Mouse (Mus musculus): ENCODE measurements at regions not wholly inside any gene's neighbourhood (a gene's known extent, or its start where the extent isn't known, plus 50 kb on each side); places are given as distances from the start of the nearest gene placed in this dataset.

GRCm38 (mm10) chr1:26909926-26910665, 222.8 kb upstream of the 4931408C20Rik start:
- no peak for DNase-seq (ENCODE audit: low spot score)
- no peak for ATAC-seq
- Histone ChIP-seq H3K9me3 (replicated peaks; ENCODE audit: control insufficient read depth, low read length) (no peaks in the 10 kb centered on the region), H3K4me2 (ENCODE audit: low read length) (no peak overlapping the region), H3K9ac (ENCODE audit: low read length) (no peak overlapping the region), H3K27me3 (replicated peaks; ENCODE audit: control insufficient read depth, insufficient read depth, low read length) (no peaks in the 10 kb centered on the region), H3K4me3 (ENCODE audit: low read depth, low read length) (no peak overlapping the region), H3K4me1 (ENCODE audit: control insufficient read depth, insufficient read depth, low read length) (no peaks in the 10 kb centered on the region), H3K27ac (ENCODE audit: low read depth, low read length) (no peak overlapping the region), H3K36me3 (ENCODE audit: control insufficient read depth, insufficient read depth, low read length) (no peaks in the 10 kb centered on the region)
- 77% methylated on average over 3 of the region's 3 CpGs for WGBS

GRCm38 (mm10) chr1:26902306-26902705, 215.0 kb upstream of the 4931408C20Rik start:
- H3K27me3 ChIP-seq (replicated peaks; ENCODE audit: control insufficient read depth, insufficient read depth, low read length) = no peaks in the 10 kb centered on the region
- WGBS = 96% methylated on average over 1 of the region's 1 CpGs
- H3K4me2 ChIP-seq (ENCODE audit: low read length) = no peak overlapping the region
- H3K9me3 ChIP-seq (replicated peaks; ENCODE audit: control insufficient read depth, low read length) = no peaks in the 10 kb centered on the region
- DNase-seq (ENCODE audit: low spot score) (no peak), ATAC-seq (no peak)
- no peak overlapping the region for H3K9ac ChIP-seq (ENCODE audit: low read length)
- H3K27ac ChIP-seq (ENCODE audit: low read depth, low read length) = no peak overlapping the region
- H3K4me3 ChIP-seq (ENCODE audit: low read depth, low read length) = no peak overlapping the region
- H3K36me3 ChIP-seq (ENCODE audit: control insufficient read depth, insufficient read depth, low read length) = no peaks in the 10 kb centered on the region
- no peaks in the 10 kb centered on the region for H3K4me1 ChIP-seq (ENCODE audit: control insufficient read depth, insufficient read depth, low read length)

GRCm38 (mm10) chr1:26857433-26857832, 170.2 kb upstream of the 4931408C20Rik start:
- no peak overlapping the region for H3K4me3 ChIP-seq (ENCODE audit: low read depth, low read length)
- no peaks in the 10 kb centered on the region for H3K27me3 ChIP-seq (replicated peaks; ENCODE audit: control insufficient read depth, insufficient read depth, low read length)
- no peaks in the 10 kb centered on the region for H3K36me3 ChIP-seq (ENCODE audit: control insufficient read depth, insufficient read depth, low read length)
- no peak overlapping the region for H3K9ac ChIP-seq (ENCODE audit: low read length)
- ATAC-seq (no peak), DNase-seq (ENCODE audit: low spot score) (peak; percentile 30)
- no peak overlapping the region for H3K4me2 ChIP-seq (ENCODE audit: low read length)
- no peaks in the 10 kb centered on the region for H3K4me1 ChIP-seq (ENCODE audit: control insufficient read depth, insufficient read depth, low read length)
- WGBS = 77% methylated on average over 2 of the region's 2 CpGs
- no peaks in the 10 kb centered on the region for H3K9me3 ChIP-seq (replicated peaks; ENCODE audit: control insufficient read depth, low read length)
- no peak overlapping the region for H3K27ac ChIP-seq (ENCODE audit: low read depth, low read length)

- no peaks in the 10 kb centered on the region for H3K9me3 ChIP-seq (replicated peaks; ENCODE audit: control insufficient read depth, low read length)
- no peak overlapping the region for H3K4me2 ChIP-seq (ENCODE audit: low read length)
- ATAC-seq (no peak), DNase-seq (ENCODE audit: low spot score) (no peak)
- no peak overlapping the region for H3K4me3 ChIP-seq (ENCODE audit: low read depth, low read length)
- no peak overlapping the region for H3K27ac ChIP-seq (ENCODE audit: low read depth, low read length)
- no peaks in the 10 kb centered on the region for H3K36me3 ChIP-seq (ENCODE audit: control insufficient read depth, insufficient read depth, low read length)
- 65% methylated on average over 2 of the region's 2 CpGs for WGBS
- no peaks in the 10 kb centered on the region for H3K4me1 ChIP-seq (ENCODE audit: control insufficient read depth, insufficient read depth, low read length)
- H3K9ac ChIP-seq (ENCODE audit: low read length) = no peak overlapping the region
- H3K27me3 ChIP-seq (replicated peaks; ENCODE audit: control insufficient read depth, insufficient read depth, low read length) = no peaks in the 10 kb centered on the region
Measured at GRCm38 (mm10) chr1:26853802-26854201, 166.5 kb upstream of the 4931408C20Rik start.

- no peak for ATAC-seq
- no peak for DNase-seq (ENCODE audit: low spot score)
- Histone ChIP-seq H3K4me3 (ENCODE audit: low read depth, low read length) (no peak overlapping the region), H3K9ac (ENCODE audit: low read length) (no peak overlapping the region), H3K27me3 (replicated peaks; ENCODE audit: control insufficient read depth, insufficient read depth, low read length) (no peaks in the 10 kb centered on the region), H3K9me3 (replicated peaks; ENCODE audit: control insufficient read depth, low read length) (no peaks in the 10 kb centered on the region), H3K4me1 (ENCODE audit: control insufficient read depth, insufficient read depth, low read length) (no peaks in the 10 kb centered on the region), H3K27ac (ENCODE audit: low read depth, low read length) (no peak overlapping the region), H3K4me2 (ENCODE audit: low read length) (no peak overlapping the region), H3K36me3 (ENCODE audit: control insufficient read depth, insufficient read depth, low read length) (no peaks in the 10 kb centered on the region)
- 85% methylated on average over 2 of the region's 2 CpGs for WGBS
Measured at GRCm38 (mm10) chr1:26809259-26809658, 122.0 kb upstream of the 4931408C20Rik start.

- WGBS = 71% methylated on average over 6 of the region's 6 CpGs
- H3K27ac ChIP-seq (ENCODE audit: low read depth, low read length) = no peak overlapping the region
- no peaks in the 10 kb centered on the region for H3K27me3 ChIP-seq (replicated peaks; ENCODE audit: control insufficient read depth, insufficient read depth, low read length)
- DNase-seq (ENCODE audit: low spot score) (no peak), ATAC-seq (no peak)
- H3K9ac ChIP-seq (ENCODE audit: low read length) = no peak overlapping the region
- H3K9me3 ChIP-seq (replicated peaks; ENCODE audit: control insufficient read depth, low read length) = no peaks in the 10 kb centered on the region
- no peaks in the 10 kb centered on the region for H3K4me1 ChIP-seq (ENCODE audit: control insufficient read depth, insufficient read depth, low read length)
- H3K36me3 ChIP-seq (ENCODE audit: control insufficient read depth, insufficient read depth, low read length) = no peaks in the 10 kb centered on the region
- no peak overlapping the region for H3K4me2 ChIP-seq (ENCODE audit: low read length)
- no peak overlapping the region for H3K4me3 ChIP-seq (ENCODE audit: low read depth, low read length)
Measured at GRCm38 (mm10) chr1:26765076-26765475, 77.8 kb upstream of the 4931408C20Rik start.
